Mouse (Mus musculus) kidney, postnatal 36 days (tissue): ENCODE data around the gene Herc4.

Experiments used
- DNase-seq, 2 experiments: peaks; one replicate each; pipeline ENCODE4 v3.0.0; 2021 to 2022; ENCODE audit warnings: mixed read lengths in 2 of 2

Herc4 gene

DNA sequence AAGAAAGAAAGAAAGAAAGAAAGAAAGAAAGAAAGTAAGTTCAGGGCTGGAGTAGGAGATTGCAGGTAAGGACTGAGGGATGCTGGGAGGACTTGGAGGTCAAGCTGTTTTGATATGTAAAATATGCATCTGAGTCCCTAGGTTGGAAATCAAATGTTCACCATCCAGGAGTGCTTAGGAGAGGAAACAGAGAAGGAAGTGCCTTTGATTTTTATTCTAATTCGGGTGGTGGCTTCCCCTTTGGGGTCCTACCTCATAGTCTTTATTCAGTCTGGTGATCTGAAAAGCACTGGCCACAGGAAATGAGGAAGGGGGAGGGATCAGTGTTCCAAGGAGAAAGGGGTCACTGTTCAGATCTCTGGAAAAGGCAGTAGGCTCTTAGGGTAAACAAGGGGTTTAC lies 116.9 kb downstream of the Herc4 start:
- DNase-seq, result no peak

DNA sequence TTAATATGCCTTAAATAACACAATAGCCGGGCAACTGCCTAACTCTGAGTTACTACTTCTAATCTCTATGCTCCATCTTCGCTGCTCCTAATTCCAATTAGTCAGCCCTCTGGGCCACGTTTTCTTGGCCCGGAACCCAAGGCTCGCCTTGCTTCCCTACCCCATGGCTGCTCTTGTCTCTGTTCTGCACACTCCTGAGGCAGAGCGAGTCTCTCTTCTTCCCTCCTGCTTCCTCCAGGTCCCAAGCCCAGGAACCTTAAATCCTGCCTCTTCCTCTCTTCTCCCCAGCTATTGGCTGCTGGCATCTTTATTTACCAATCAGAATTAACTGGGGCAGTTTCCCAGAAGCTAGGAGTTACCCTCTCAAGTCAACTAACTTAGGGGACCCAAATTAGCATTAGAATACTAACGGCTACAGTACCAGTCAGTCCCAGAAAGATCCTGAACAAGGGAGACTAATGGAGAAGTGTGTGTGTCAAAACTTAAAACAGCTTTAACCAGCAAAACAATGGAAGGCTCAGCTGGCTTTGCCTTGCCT lies 122.4 kb downstream of the Herc4 start:
- no peak for DNase-seq

DNA sequence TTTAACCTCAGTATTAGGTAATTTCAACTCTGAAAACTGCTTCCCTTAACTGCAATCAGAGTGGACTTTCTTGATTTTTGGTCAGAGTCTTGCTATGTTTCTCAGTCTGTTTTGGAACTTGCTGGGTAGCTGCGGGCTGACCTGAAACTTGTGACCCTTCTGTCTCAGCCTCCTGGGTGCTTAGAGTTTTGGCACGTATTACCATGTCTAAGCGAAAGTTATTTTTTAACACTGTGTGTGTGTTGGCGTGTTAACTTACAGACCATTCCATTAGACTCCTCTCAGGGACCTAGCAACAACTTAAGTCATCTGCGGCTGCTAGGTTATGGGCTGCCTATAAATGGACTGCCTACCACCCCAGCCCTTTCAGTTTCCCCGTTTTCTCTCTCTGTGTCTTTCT lies 123.8 kb downstream of the Herc4 start:
- DNase-seq, result peak in 1 of 2 experiments; percentile 47
